Mouse (Mus musculus): Measurements from ENCODE around the gene Sf3b4. TPM values are rescaled to one million over a fixed set of nuclear protein-coding genes. Genes with fewer than 3 reads are reported as not detected.

Gene Sf3b4
- 463 and 1,018 TPM in 2 replicates for polyA plus RNA-seq (2012; ENCODE audit: insufficient read depth, low replicate concordance)

DNA sequence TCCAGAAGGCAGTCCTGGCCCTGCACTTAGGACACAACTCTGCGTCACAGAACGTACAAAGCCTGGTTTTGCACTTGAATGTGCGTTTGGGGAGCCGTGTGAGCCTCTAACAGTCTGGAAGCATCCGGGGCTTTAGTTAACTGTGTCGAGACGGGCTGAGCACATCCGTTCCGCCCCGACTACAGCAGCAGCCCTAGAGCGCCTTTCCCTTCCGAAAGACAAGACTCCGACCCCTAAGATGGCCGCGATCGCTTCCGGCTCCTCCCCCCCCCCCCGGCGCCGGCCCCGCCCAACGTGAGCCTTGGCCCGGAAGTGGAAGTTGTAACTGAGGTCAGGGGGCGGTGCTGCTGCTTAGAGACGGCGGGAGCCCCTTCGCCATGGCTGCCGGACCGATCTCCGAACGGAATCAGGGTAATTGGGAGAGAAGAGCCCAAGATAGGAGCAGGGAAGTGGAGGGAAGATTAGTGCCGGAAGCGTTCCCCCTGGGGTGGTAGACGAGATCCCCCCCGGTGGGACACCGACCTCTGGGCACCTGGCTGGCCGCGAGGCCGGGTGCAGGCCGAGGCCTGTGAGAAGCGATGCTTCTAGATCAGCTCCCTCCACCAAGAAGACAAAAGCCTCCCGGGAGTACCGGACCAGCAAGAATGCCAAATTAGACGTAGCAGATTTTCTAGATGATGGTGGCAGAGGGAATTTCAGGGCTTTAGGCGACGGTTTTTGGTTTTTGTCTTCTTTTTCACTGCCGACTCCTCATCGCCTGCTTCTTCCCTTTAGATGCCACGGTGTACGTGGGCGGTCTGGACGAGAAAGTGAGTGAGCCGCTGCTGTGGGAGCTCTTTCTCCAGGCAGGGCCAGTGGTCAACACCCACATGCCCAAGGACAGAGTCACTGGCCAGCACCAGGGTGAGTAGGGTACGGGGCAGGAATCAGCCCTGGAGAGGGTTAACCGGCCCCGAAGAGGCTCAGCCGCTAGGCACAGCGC, at the start of gene Sf3b4:
Sf3b4 (plus strand) TSS at position 136 of the 982 bp plus-strand sequence.
- Histone ChIP-seq H3K36me3 (replicated peaks; ENCODE audit: low read length) (peaks cover 71% of the 10 kb centered on the region), H3K4me1 (peaks cover 73% of the 10 kb centered on the region)
- TF ChIP-seq FLI1 (IDR thresholded peaks at IDR 0.05; ENCODE audit: low read length) (no peak), GATA1 (IDR thresholded peaks at IDR 0.05; ENCODE audit: borderline replicate concordance, low read length) (no peak)

DNA sequence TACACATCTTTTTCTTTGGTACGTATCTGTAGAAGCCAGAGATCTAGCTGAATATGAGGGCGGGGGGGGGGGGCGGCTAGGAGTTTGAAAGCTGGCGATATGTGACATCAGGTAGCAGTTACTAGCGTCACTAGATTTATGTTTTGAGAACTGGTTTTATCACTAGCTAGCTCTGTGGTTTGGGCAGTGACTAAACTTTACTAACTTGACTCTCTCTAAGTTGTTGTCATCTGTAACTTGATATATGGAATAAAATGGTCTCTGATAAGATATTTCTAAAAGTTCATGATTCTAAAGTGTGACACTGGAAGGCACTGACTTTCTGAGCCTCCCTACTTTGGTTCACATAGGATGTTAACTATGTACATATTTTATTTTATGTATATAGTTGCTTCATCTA, 47.9 kb upstream of the Sf3b4 start:
- TF ChIP-seq GATA1 (IDR thresholded peaks at IDR 0.05; ENCODE audit: borderline replicate concordance, low read length) (no peak), FLI1 (IDR thresholded peaks at IDR 0.05; ENCODE audit: low read length) (no peak)
- H3K4me3 ChIP-seq (replicated peaks) = no peak overlapping the region
- H3K27me3 ChIP-seq (replicated peaks) = no peaks in the 10 kb centered on the region
- H3K4me1 ChIP-seq = peaks cover 29% of the 10 kb centered on the region
- H3K36me3 ChIP-seq (replicated peaks; ENCODE audit: low read length) = peaks cover 61% of the 10 kb centered on the region
- no peaks in the 10 kb centered on the region for H3K9me3 ChIP-seq

More for the DNA sequence above, at the start of gene Sf3b4:
- Histone ChIP-seq H3K9me3 (no peaks in the 10 kb centered on the region), H3K27me3 (replicated peaks) (no peaks in the 10 kb centered on the region), H3K4me3 (replicated peaks) (peak within 1 kb of the TSS; percentile 95)

DNA sequence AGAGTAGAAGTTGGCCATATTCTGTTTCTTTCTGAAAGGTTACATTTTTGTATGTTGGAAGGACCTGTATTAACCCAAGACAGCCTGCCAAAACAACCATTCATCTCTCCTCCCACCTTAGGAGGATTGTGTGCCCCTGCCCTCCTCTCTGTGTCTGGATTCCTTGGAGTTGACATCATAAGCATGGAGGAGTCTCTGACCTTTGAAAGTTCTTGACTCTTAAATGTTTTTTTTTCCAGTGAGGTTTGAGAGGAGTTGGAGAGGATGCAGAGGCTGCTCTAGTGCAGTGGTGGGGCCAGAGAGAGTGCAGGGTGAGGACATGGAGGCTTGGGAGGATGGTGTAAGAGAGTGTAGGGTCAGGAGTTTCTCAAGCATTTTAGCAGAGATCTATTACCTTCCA, 44.0 kb upstream of the Sf3b4 start:
- H3K27me3 ChIP-seq (replicated peaks) = no peaks in the 10 kb centered on the region
- no peak overlapping the region for H3K4me3 ChIP-seq (replicated peaks)
- H3K36me3 ChIP-seq (replicated peaks; ENCODE audit: low read length) = peaks cover 69% of the 10 kb centered on the region
- no peaks in the 10 kb centered on the region for H3K9me3 ChIP-seq
- no peak for TF ChIP-seq GATA1 (IDR thresholded peaks at IDR 0.05; ENCODE audit: borderline replicate concordance, low read length)
- TF ChIP-seq FLI1 (IDR thresholded peaks at IDR 0.05; ENCODE audit: low read length) = no peak
- peaks cover 40% of the 10 kb centered on the region for H3K4me1 ChIP-seq

DNA sequence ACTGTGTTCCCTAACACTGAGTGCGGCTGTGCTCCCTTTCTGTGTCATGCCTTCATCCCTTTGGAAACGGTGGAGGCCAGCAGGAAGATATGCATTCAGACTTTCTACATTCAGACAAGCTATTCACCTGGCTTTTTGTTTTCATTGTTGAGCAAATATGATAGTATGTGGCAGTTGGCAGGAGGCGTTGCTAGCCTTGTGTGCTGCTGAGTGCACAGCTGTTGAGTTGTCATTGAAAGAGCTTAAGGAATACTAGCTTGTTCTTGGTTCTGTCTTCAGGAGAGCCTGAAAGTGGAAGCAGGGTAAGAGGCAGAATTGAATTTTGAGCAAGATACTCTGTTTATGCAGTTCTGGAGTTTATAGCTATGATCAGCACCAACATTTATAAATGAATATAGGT, 39.7 kb upstream of the Sf3b4 start:
- no peaks in the 10 kb centered on the region for H3K27me3 ChIP-seq (replicated peaks)
- H3K4me1 ChIP-seq = peaks cover 56% of the 10 kb centered on the region
- no peaks in the 10 kb centered on the region for H3K9me3 ChIP-seq
- TF ChIP-seq FLI1 (IDR thresholded peaks at IDR 0.05; ENCODE audit: low read length) (no peak), GATA1 (IDR thresholded peaks at IDR 0.05; ENCODE audit: borderline replicate concordance, low read length) (no peak)
- no peak overlapping the region for H3K4me3 ChIP-seq (replicated peaks)
- peaks cover 90% of the 10 kb centered on the region for H3K36me3 ChIP-seq (replicated peaks; ENCODE audit: low read length)

DNA sequence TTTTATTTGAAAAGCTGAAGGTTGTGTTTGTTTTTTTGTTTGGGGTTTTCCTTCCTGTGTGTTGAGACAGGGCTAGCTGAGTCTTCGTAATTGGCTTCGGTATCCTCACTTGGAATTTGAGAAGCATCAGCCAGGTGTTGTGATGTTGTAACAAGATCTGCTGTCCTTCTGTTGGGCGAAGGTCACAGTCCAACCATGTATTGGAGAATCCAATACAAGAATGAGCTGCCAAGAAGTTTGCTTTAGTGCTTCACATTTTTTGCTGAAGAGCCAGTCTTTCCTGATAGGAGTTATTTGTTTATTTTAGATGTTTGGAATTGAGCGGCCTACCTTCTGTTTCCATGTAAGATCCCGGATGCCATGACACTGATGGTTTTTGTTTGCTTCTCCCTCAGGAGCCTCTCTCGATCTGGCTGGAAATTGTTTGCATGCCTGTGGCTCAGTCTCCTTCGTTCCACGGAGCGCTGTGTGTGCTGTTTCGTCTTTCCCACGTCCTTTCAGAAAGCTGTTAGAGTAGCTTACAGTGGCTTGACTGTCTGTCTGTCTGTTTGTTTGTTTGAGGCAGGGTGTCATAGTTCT, 38.7 kb upstream of the Sf3b4 start:
- H3K4me1 ChIP-seq = peaks cover 53% of the 10 kb centered on the region
- TF ChIP-seq FLI1 (IDR thresholded peaks at IDR 0.05; ENCODE audit: low read length) (no peak), GATA1 (IDR thresholded peaks at IDR 0.05; ENCODE audit: borderline replicate concordance, low read length) (no peak)
- peaks cover 93% of the 10 kb centered on the region for H3K36me3 ChIP-seq (replicated peaks; ENCODE audit: low read length)

DNA sequence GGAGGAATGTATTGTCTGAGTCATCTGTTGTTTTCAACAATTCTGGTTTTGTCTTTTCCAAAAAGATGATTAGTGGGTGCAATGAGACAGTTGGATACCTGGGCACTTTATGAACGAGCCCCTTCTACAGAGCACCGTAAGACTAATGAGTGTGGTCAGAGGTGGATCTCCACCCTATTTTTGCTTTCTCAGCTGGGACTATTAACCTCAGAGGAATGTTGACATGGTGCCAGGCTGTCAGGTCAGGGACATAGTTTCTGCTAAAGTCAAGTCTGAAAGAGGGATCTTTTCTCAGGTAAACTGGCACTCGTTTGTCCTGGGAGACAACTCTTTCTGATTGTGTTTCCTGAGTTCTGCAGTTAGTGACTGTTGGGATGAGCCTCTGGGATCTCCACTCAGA, 37.1 kb upstream of the Sf3b4 start:
- Histone ChIP-seq H3K36me3 (replicated peaks; ENCODE audit: low read length) (peaks cover 93% of the 10 kb centered on the region), H3K9me3 (no peaks in the 10 kb centered on the region), H3K4me3 (replicated peaks) (no peak overlapping the region), H3K4me1 (peaks cover 42% of the 10 kb centered on the region), H3K27me3 (replicated peaks) (no peaks in the 10 kb centered on the region)
- no peak for TF ChIP-seq GATA1 (IDR thresholded peaks at IDR 0.05; ENCODE audit: borderline replicate concordance, low read length)
- TF ChIP-seq FLI1 (IDR thresholded peaks at IDR 0.05; ENCODE audit: low read length) = no peak

More for the DNA sequence above, 38.7 kb upstream of the Sf3b4 start:
- Histone ChIP-seq H3K27me3 (replicated peaks) (no peaks in the 10 kb centered on the region), H3K4me3 (replicated peaks) (no peak overlapping the region), H3K9me3 (no peaks in the 10 kb centered on the region)

DNA sequence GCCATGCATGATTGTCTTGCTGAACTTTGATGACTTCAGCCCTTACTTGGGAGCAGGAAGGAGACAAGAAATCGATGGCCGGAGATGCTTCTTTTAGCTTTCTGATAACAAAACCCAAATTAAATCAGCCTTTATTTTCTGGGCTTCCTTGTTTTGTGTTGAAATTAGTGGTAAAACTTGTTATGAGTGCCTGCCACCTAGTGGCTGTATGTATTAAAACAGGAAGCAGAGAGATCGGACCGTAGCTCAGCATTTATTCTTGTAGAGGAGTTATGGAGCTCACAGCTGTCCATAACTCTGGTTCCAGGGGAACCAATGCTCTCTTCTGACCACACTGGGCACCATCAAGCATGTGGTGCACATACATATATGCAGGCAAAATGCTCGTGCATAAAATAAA, 24.2 kb upstream of the Sf3b4 start:
- no peaks in the 10 kb centered on the region for H3K27me3 ChIP-seq (replicated peaks)
- peaks cover 24% of the 10 kb centered on the region for H3K4me1 ChIP-seq
- H3K9me3 ChIP-seq = no peaks in the 10 kb centered on the region
- H3K4me3 ChIP-seq (replicated peaks) = no peak overlapping the region
- peaks cover 100% of the 10 kb centered on the region for H3K36me3 ChIP-seq (replicated peaks; ENCODE audit: low read length)
- TF ChIP-seq FLI1 (IDR thresholded peaks at IDR 0.05; ENCODE audit: low read length) (no peak), GATA1 (IDR thresholded peaks at IDR 0.05; ENCODE audit: borderline replicate concordance, low read length) (no peak)

DNA sequence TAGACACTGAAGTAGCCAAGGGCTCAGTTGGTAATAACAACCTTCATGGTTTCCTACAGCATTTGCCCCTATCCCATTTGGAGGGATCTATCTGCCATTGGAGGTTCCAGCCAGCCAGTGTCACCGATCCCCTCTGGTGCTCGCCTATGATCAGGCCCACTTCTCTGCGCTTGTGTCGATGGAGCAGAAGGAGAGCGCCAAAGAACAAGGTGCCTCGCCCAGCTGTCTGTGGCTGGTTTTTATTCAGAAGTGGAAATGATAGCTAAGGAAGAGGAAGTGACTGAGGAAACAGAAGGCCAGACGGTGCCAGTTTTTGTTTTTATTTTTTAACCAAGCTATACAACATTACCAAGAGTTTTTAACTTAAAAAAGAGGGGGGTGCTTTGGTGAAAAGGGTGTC, 20.3 kb upstream of the Sf3b4 start:
- H3K27me3 ChIP-seq (replicated peaks) = no peaks in the 10 kb centered on the region
- no peak overlapping the region for H3K4me3 ChIP-seq (replicated peaks)
- peaks cover 21% of the 10 kb centered on the region for H3K4me1 ChIP-seq
- TF ChIP-seq GATA1 (IDR thresholded peaks at IDR 0.05; ENCODE audit: borderline replicate concordance, low read length) = no peak
- TF ChIP-seq FLI1 (IDR thresholded peaks at IDR 0.05; ENCODE audit: low read length) = no peak
- no peaks in the 10 kb centered on the region for H3K9me3 ChIP-seq
- peaks cover 100% of the 10 kb centered on the region for H3K36me3 ChIP-seq (replicated peaks; ENCODE audit: low read length)

DNA sequence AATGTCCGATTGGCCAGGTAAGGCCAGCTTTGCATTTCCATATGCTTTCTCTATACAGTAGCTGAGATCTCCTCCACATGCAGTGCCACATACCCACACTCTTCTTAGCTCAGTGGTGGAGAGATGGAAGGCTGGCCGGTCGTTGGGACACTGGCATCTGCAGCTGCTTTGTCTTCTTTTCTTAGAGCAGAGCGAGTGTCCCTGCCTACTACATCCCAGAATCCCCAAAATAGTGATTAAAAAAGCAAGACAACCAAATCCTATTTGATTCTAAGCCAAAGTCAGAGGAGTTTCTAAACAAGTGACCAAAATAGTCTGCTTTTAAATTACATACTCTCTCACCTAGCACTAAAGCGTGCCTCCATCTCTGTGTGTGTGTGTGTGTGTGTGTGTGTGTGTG, 19.5 kb upstream of the Sf3b4 start:
- no peaks in the 10 kb centered on the region for H3K27me3 ChIP-seq (replicated peaks)
- H3K36me3 ChIP-seq (replicated peaks; ENCODE audit: low read length) = peaks cover 99% of the 10 kb centered on the region
- no peak overlapping the region for H3K4me3 ChIP-seq (replicated peaks)
- H3K9me3 ChIP-seq = no peaks in the 10 kb centered on the region
- peaks cover 16% of the 10 kb centered on the region for H3K4me1 ChIP-seq
- no peak for TF ChIP-seq GATA1 (IDR thresholded peaks at IDR 0.05; ENCODE audit: borderline replicate concordance, low read length)
- no peak for TF ChIP-seq FLI1 (IDR thresholded peaks at IDR 0.05; ENCODE audit: low read length)

DNA sequence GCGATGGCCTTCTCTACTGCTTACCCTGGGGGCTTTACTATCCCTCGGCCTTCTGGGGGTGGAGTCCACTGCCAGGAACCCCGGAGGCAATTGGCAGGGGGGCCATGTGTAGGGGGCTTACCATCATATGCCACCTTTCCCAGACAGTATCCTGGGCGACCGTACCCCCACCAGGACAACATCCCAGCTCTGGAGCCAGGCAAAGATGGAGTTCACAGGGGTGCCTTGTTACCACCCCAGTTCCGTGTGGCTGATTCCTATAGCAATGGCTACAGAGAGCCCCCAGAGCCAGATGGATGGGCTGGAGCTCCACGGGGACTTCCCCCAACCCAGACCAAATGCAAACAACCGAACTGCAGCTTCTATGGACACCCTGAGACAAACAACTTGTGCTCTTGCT, 16.6 kb upstream of the Sf3b4 start:
- H3K9me3 ChIP-seq = no peaks in the 10 kb centered on the region
- H3K27me3 ChIP-seq (replicated peaks) = no peaks in the 10 kb centered on the region
- no peak overlapping the region for H3K4me3 ChIP-seq (replicated peaks)
- H3K4me1 ChIP-seq = peaks cover 23% of the 10 kb centered on the region
- H3K36me3 ChIP-seq (replicated peaks; ENCODE audit: low read length) = peaks cover 70% of the 10 kb centered on the region
- TF ChIP-seq GATA1 (IDR thresholded peaks at IDR 0.05; ENCODE audit: borderline replicate concordance, low read length) (no peak), FLI1 (IDR thresholded peaks at IDR 0.05; ENCODE audit: low read length) (no peak)

All from megakaryocyte, embryonic 14.5 days (primary cell).